Mouse (Mus musculus): ENCODE measurements around the gene Rab8b. TPM values are rescaled to one million over a fixed set of nuclear protein-coding genes. Genes with fewer than 3 reads are reported as not detected.
"Not testable (repeated sequence)": the region's sequence is repeated elsewhere in the genome, so short reads cannot be mapped to it uniquely, and the experiment has no call there.

Gene Rab8b
- polyA plus RNA-seq, 1 experiment from 2014 or later: 26.7 TPM

DNA sequence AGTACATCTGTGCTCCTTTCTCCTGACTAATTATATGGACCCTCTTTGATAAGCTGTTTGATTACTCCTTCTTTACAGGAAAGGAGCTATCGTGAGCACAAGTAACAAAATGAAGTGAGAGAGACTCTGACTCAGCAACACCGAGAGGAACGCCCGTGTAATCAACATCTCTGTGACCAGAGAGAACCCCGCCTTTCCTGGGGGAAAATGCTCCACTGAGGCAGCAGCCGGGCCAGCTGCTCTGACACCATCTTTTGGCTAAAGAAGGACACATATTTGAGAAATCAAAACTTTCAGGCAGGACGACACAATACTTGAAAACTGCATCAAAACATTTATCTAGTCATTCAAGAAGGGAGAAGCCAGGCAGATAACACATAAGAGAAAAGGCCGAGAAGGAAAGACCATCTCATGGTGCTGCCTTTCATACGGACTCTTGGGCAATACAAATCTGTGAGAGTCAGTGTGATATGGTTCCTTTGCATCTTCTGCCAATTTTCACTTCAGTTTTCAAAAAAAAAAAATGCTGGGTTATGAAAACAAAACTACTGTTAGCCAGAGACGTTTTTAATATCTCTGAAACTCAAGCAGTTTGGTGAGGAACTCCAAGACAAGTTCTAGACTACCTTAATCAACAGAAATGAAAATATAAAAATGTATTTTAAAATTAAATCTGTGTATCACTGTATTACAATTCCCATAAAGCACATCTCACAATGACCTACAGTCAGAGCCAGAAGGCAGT, 24.3 kb downstream of the Rab8b start:
- WGBS: 84% methylated on average over 10 of the region's 10 CpGs
- DNase-seq (ENCODE audit: low spot score): no peak

DNA sequence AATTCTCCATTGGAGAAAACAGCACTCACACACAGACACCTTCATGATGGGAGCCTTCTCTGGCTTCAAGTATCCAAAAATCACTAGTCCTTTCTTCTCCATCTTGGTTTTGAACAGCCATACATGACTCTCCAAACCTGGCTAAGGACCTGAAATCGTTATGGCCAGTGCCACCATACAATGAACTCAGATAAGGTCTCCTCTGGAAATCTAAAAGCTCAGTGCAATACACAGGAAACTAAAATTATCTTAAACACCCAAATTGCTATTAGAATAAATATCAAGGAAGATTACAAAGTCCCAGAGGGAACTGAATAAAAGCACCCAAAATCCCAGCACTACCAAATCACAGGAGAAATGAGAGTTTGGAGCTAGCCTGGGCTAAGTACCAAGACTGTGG, 25.1 kb downstream of the Rab8b start:
- no peak overlapping the region for H3K4me3 ChIP-seq
- WGBS: 84% methylated on average over 1 of the region's 1 CpGs
- no peaks in the 10 kb centered on the region for H3K4me1 ChIP-seq
- peaks cover 5% of the 10 kb centered on the region; the same call in 1 of the 2 replicates for H3K36me3 ChIP-seq
- H3K9me3 ChIP-seq (replicated peaks): no peaks in the 10 kb centered on the region; the same call in 1 of the 2 replicates
- no peak for DNase-seq (ENCODE audit: low spot score)
- no peaks in the 10 kb centered on the region for H3K27me3 ChIP-seq (ENCODE audit: low read depth, poor library complexity, severe bottlenecking)
- H3K27ac ChIP-seq (replicated peaks): no peak overlapping the region

More for the DNA sequence above, 24.3 kb downstream of the Rab8b start:
- Histone ChIP-seq H3K4me1 (no peaks in the 10 kb centered on the region), H3K9me3 (replicated peaks) (no peaks in the 10 kb centered on the region; the same call in 1 of the 2 replicates), H3K36me3 (peaks cover 4% of the 10 kb centered on the region; the same call in 1 of the 2 replicates), H3K4me3 (no peak overlapping the region), H3K27me3 (ENCODE audit: low read depth, poor library complexity, severe bottlenecking) (no peaks in the 10 kb centered on the region), H3K27ac (replicated peaks) (no peak overlapping the region)

DNA sequence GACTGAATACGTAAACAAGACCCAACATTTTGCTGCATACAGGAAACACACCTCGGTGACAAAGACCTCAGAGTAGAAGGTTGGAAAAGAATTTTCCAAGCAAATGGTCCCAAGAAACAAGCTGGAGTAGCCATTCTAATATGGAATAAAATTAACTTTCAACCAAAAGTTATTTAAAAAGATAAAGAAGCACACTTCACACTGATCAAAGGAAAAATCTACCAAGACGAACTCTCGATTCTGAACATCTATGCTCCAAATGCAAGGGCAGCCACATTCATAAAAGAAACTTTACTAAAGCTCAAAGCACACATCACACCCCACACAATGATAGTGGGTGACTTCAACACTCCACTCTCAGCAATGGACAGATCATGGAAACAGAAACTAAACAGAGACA, 27.0 kb downstream of the Rab8b start:
- not testable (repeated sequence) for DNase-seq (ENCODE audit: low spot score); H3K27ac ChIP-seq (replicated peaks); H3K27me3 ChIP-seq (ENCODE audit: low read depth, poor library complexity, severe bottlenecking); H3K36me3 ChIP-seq; H3K4me3 ChIP-seq; H3K9me3 ChIP-seq (replicated peaks)
- 98% methylated on average over 4 of the region's 4 CpGs for WGBS
- peaks cover 18% of the 10 kb centered on the region for H3K4me1 ChIP-seq

DNA sequence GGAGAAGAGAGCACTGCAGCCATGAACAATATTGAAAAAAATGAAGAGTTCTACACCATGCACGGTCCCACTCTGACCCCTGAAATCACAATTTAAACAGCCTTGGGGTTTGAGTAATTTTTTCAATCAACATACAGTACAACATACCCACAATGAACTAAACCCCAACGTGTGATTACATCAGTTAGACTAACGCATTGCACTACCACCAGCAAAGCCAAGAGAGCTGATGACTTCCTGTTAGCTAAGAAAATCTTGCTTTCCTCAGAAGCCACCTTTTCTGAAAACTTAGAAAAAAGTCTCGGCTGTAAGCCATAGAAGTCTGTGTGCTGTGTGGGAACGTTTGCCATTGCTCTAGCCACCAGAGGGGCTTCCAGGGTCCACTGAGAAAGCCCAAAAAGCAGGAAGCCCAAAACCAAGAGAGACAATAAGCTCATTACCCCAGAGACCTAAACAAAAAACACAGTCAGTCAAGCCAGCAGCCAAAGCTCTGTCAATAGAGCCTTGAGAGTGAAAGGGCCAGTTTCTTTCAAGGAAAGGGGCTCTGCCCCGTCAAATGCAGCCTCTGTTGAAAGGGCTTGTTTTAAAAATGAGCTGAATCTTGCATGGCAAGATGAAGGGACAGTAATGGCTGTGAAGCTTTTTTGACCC, 31.4 kb downstream of the Rab8b start:
- peak; percentile 14 for DNase-seq (ENCODE audit: low spot score)
- H3K4me1 ChIP-seq: peaks cover 34% of the 10 kb centered on the region
- H3K27ac ChIP-seq (replicated peaks): peak overlapping the region; percentile 42; the same call in 1 of the 2 replicates
- H3K27me3 ChIP-seq (ENCODE audit: low read depth, poor library complexity, severe bottlenecking): no peaks in the 10 kb centered on the region
- H3K9me3 ChIP-seq (replicated peaks): no peaks in the 10 kb centered on the region; the same call in 1 of the 2 replicates
- H3K36me3 ChIP-seq: peaks cover 5% of the 10 kb centered on the region; the same call in 1 of the 2 replicates
- WGBS: 52% methylated on average over 6 of the region's 6 CpGs
- H3K4me3 ChIP-seq: no peak overlapping the region

GRCm38 (mm10) chr9:66887301-66887902, 32.1 kb downstream of the Rab8b start:
- no peak for DNase-seq (ENCODE audit: low spot score)
- no peaks in the 10 kb centered on the region for H3K27me3 ChIP-seq (ENCODE audit: low read depth, poor library complexity, severe bottlenecking)
- peaks cover 5% of the 10 kb centered on the region; the same call in 1 of the 2 replicates for H3K36me3 ChIP-seq
- H3K4me3 ChIP-seq: no peak overlapping the region
- peaks cover 36% of the 10 kb centered on the region for H3K4me1 ChIP-seq
- 58% methylated on average over 8 of the region's 8 CpGs for WGBS
- H3K27ac ChIP-seq (replicated peaks): 0 out of 2 replicates have a peak overlapping the region, but pooled peaks have one; percentile 20
- no peaks in the 10 kb centered on the region; the same call in 1 of the 2 replicates for H3K9me3 ChIP-seq (replicated peaks)

GRCm38 (mm10) chr9:66886818-66887217, 32.7 kb downstream of the Rab8b start:
- 84% methylated on average over 6 of the region's 6 CpGs for WGBS
- Histone ChIP-seq H3K27ac (replicated peaks) (0 out of 2 replicates have a peak overlapping the region, but pooled peaks have one; percentile 20), H3K4me1 (peaks cover 38% of the 10 kb centered on the region), H3K4me3 (no peak overlapping the region), H3K27me3 (ENCODE audit: low read depth, poor library complexity, severe bottlenecking) (no peaks in the 10 kb centered on the region), H3K9me3 (replicated peaks) (no peaks in the 10 kb centered on the region), H3K36me3 (peaks cover 5% of the 10 kb centered on the region; the same call in 1 of the 2 replicates)
- no peak for DNase-seq (ENCODE audit: low spot score)

GRCm38 (mm10) chr9:66886366-66886765, 33.1 kb downstream of the Rab8b start:
- Histone ChIP-seq H3K4me3 (no peak overlapping the region), H3K27ac (replicated peaks) (0 out of 2 replicates have a peak overlapping the region, but pooled peaks have one; percentile 20), H3K27me3 (ENCODE audit: low read depth, poor library complexity, severe bottlenecking) (no peaks in the 10 kb centered on the region), H3K9me3 (replicated peaks) (no peaks in the 10 kb centered on the region), H3K36me3 (peaks cover 5% of the 10 kb centered on the region; the same call in 1 of the 2 replicates), H3K4me1 (peaks cover 38% of the 10 kb centered on the region)
- no peak for DNase-seq (ENCODE audit: low spot score)
- WGBS: 20% methylated on average over 3 of the region's 3 CpGs

DNA sequence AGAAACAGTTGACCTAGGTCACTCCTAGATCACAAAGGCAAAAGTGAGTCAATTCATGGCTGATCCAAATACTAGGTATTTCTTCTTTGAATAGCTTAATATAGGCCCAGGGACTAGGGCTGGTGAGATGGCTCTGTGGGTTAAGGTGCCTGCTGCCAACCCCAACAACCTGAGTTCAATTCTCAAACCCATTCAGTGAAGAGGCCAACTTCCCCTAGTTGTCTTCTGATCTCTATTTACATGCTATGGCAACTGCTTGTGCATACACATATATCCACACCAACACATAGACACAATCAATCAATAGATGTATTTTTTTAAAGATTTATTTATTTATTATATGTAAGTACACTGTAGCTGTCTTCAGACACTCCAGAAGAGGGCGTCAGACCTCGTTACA, 34.9 kb downstream of the Rab8b start:
- Histone ChIP-seq H3K27me3 (ENCODE audit: low read depth, poor library complexity, severe bottlenecking) (no peaks in the 10 kb centered on the region), H3K9me3 (replicated peaks) (no peaks in the 10 kb centered on the region), H3K4me1 (peaks cover 38% of the 10 kb centered on the region), H3K4me3 (no peak overlapping the region), H3K36me3 (no peaks in the 10 kb centered on the region), H3K27ac (replicated peaks) (no peak overlapping the region)
- 89% methylated on average over 2 of the region's 2 CpGs for WGBS
- no peak for DNase-seq (ENCODE audit: low spot score)

DNA sequence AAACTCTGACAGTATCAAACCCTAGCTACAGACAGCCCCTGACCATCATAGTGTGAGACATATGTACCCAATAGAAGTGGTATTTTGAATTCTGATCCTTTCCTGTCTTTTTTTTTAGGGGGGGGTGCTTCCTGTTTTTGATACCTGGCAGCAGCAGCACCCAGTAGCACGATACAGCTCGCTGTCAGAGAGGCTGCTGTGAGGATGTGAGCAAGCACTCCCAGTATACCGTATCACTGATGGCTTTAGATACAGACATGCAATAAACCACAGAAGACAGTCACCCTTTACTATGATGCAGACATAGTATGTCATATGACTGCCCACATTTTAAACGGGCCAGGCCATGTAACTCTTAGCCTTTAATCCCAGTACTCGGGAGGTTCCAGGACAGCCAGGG, 36.0 kb downstream of the Rab8b start:
- 85% methylated on average over 5 of the region's 5 CpGs for WGBS
- no peaks in the 10 kb centered on the region for H3K36me3 ChIP-seq
- H3K4me1 ChIP-seq: peaks cover 31% of the 10 kb centered on the region
- DNase-seq (ENCODE audit: low spot score): no peak
- no peak overlapping the region for H3K27ac ChIP-seq (replicated peaks)
- no peaks in the 10 kb centered on the region for H3K27me3 ChIP-seq (ENCODE audit: low read depth, poor library complexity, severe bottlenecking)
- no peaks in the 10 kb centered on the region for H3K9me3 ChIP-seq (replicated peaks)
- H3K4me3 ChIP-seq: no peak overlapping the region

DNA sequence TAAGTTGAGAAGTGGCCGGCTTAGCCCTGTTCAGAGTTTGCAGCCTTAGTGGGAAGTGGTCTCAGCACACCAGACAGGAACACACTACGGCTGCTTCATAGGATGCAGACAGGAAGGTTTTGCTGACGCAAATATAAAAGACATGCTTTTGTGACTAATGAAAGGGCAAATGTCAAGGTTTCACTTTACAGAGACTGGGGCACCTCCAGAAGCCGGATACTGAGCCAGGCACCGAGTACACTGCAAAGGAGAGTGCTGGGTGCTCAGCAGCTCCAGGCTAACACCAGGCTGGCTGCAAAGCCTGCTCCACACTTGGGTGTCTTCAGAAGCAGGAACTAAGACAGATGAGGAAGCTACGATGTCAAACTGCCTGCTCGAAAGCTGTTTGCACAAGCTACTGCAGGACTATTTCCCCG, 37.1 kb downstream of the Rab8b start:
- Histone ChIP-seq H3K4me3 (no peak overlapping the region), H3K36me3 (no peaks in the 10 kb centered on the region), H3K27me3 (ENCODE audit: low read depth, poor library complexity, severe bottlenecking) (no peaks in the 10 kb centered on the region), H3K27ac (replicated peaks) (no peak overlapping the region), H3K4me1 (peaks cover 20% of the 10 kb centered on the region), H3K9me3 (replicated peaks) (no peaks in the 10 kb centered on the region)
- WGBS: 72% methylated on average over 8 of the region's 8 CpGs
- DNase-seq (ENCODE audit: low spot score): no peak

- WGBS: 89% methylated on average over 3 of the region's 3 CpGs
- peaks cover 14% of the 10 kb centered on the region for H3K4me1 ChIP-seq
- H3K27ac ChIP-seq (replicated peaks): no peak overlapping the region
- no peak overlapping the region for H3K4me3 ChIP-seq
- DNase-seq (ENCODE audit: low spot score): no peak
- H3K27me3 ChIP-seq (ENCODE audit: low read depth, poor library complexity, severe bottlenecking): no peaks in the 10 kb centered on the region
- no peaks in the 10 kb centered on the region for H3K36me3 ChIP-seq
- no peaks in the 10 kb centered on the region for H3K9me3 ChIP-seq (replicated peaks)
These were observed 37.6 kb downstream of the Rab8b start for GRCm38 (mm10) chr9:66881858-66882257.

GRCm38 (mm10) chr9:66880752-66881151, 38.7 kb downstream of the Rab8b start:
- DNase-seq (ENCODE audit: low spot score): no peak
- Histone ChIP-seq H3K9me3 (replicated peaks) (no peaks in the 10 kb centered on the region), H3K4me1 (peaks cover 5% of the 10 kb centered on the region; the same call in 1 of the 2 replicates), H3K27me3 (ENCODE audit: low read depth, poor library complexity, severe bottlenecking) (no peaks in the 10 kb centered on the region), H3K4me3 (no peak overlapping the region), H3K27ac (replicated peaks) (no peak overlapping the region), H3K36me3 (no peaks in the 10 kb centered on the region)
- WGBS: 91% methylated on average over 2 of the region's 2 CpGs

All from midbrain, embryonic 10.5 days (tissue).